Mouse (Mus musculus): ENCODE measurements around the gene Cnmd. TPM values are rescaled to one million over a fixed set of nuclear protein-coding genes. Genes with fewer than 3 reads are reported as not detected.

Cnmd gene
- total RNA-seq (2021), result 1 to 10 TPM in 1 of 2 experiments, under 1 TPM in 1; 0.87 to 1.1 TPM

DNA sequence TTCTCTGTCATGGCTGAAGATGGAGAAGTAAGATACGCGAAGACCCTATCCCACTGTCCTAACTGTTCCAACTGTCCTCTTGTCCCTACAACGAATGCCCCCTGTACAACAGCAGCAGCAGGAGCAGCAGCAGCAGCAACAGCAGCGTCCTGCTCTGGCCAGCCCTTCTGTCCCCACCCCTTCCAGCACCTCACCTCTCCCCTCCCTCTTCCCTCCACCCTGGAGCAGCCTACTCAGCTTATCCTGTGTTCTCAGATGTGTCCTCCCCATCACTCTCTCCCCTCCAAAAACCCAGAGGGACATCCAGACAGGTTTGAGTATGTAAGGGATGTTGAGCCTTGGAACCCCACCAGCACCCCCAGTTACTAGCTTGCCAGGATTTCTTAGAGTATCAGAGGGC, at the start of gene Cnmd:
TSS of gene Cnmd (minus strand) at position 170 of the 400 bp plus-strand sequence.
- DNase-seq (ENCODE audit: low spot score in 2 of 2), result no peak

DNA sequence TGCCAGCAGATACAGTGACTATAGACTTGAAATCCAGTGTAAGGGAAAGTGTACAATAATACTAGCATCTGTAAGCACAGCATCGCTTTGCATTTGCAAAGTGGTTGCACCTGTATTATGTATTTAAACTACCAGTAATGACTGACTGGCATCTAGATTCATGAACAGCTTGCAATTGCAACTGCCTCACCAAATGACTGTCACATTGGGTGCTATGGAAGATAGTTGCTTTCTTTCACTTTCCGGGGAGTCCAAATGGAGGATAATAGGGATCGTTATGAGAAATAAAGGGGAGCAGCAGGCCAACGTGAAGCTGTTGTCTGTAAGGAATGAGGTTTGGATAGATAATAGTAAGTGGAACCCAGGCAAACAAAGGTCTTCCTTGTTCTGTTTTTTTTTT, 49.3 kb upstream of the Cnmd start:
- intact Hi-C loops (cut with DNase I), result no loop called here
- no peak for DNase-seq (ENCODE audit: low spot score in 2 of 2)

More for the DNA sequence above, at the start of gene Cnmd:
- intact Hi-C loops (cut with DNase I), result no loop called here

DNA sequence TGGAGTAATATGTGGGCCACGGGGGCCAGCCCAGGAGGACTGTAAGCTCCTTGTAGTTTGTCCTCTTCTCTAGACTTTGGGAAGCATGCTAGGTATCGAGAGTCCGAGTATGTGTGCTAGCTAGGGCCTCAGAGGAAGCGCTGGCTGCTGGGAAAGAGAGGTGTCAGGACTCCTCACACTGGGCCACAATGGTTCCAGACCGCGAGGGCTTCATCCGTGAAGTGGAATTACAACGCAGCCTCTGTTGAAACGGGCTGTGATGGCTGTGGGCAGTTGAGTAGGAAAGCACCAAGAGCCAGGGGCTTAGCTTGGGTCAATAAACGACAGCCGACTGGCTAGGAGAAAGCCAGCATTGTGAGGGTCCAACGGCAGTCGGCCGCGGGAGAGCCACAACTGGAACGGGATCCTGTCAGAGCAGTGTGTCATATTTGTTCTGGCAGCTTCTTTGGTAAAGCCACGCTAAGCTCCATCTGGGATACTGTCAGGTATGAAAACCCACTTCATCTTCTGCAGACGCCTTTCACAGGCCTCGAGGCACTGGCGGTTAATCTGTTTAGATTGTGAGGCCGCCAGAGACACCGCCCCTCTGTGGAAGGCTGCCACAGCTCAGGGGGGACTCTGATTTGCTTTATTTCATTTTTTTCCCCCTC, 41.7 kb upstream of the Cnmd start:
- intact Hi-C loops (cut with DNase I), result no loop called here
- no peak for DNase-seq (ENCODE audit: low spot score in 2 of 2)

DNA sequence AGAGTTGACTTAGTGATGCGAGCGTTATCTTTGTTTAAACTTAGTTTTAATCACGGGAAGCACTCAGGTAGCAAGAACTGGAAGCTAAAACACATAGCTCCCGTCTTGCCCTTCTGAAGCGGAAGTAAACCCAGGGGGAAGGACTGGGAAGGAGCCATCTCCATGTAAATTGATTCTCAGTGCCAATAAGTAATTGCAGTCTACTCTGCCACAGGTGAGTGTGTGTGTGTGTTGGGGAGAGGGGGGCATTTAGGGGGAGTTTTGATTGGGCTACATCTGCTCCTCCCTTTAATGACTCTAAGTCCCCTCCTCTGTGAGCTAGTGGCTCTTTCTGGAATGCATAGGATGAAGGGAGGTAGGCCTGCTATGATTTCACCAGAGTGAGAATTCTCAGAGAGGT, 39.6 kb upstream of the Cnmd start:
- no peak for DNase-seq (ENCODE audit: low spot score in 2 of 2)
- intact Hi-C loops (cut with DNase I), result no loop called here

DNA sequence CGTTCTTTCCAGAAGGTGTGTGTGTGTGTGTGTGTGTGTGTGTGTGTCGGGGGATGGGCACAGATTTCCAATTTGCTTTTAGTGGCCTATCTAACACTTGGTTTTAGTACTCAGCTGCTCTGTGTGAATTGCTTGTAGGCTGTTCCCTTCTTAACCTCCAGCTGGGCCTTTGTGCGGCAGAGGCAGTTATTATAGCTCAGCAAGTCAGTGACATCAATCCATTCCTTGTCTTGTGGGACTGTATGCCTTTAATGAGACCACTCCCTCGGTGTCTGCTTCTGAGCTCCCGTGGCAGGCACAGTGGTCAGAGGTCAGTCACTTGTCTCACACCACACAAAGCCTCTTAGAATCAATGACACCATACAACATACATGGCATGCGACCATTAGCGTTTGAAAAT, 39.1 kb upstream of the Cnmd start:
- DNase-seq (ENCODE audit: low spot score in 2 of 2), result no peak
- intact Hi-C loops (cut with DNase I), result no loop called here

DNA sequence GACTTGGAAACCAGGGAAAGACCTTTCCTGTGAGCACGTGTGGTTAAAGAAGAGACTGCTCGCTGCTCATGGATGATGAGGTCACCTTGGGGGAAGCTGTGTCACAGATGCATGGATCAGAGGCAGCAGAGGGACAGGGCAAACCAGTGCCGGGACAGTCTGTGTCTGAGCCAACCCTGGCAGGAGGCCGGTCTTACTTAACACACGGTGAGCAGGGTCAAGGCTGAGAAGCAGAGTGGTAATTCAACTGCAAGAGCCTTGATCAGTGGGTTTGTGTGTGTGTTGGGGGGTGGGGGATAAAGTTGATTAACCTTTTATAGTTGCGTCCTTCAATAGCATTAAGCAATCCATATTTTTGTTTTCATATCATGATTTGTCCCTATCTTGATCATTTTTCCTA, 37.4 kb upstream of the Cnmd start:
- intact Hi-C loops (cut with DNase I), result no loop called here
- DNase-seq (ENCODE audit: low spot score in 2 of 2), result no peak

DNA sequence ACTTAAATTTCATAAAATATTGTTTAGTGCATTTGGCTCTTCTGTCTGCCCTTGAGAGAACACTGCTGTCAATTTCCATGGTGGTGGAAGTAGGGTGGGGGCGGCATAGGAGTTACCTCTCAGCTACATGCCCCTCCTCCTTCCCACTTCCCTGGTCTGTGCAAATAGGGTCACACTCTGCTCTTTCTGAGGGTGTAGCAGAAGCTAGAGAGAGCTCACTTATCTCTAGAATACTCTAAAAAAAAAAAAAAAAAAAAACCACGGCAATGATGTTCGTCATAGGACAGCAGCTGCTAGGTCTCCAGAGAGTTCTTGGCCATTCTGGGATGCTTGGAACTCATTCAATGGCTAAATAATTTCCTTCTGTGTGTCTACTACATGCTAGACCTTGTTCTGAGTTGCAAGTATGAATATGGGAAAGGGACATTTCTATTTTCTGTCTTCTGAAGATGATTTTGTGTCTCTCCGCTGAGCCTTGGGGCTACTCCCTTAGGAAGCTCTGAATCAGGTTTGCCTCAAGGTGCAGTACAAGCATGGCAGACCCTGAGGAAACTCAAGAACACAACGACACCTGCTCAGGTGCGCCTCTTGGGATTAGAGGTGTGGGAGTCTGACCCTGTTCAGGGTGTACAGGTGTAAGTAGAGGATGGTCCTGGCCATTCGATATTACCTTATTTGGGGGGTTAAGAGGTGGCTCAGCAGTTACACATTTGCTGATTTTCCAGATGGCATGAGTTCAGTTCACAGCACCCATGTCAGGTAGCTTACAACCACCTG, 28.3 kb upstream of the Cnmd start:
- no peak for DNase-seq (ENCODE audit: low spot score in 2 of 2)
- intact Hi-C loops (cut with DNase I), result no loop called here

DNA sequence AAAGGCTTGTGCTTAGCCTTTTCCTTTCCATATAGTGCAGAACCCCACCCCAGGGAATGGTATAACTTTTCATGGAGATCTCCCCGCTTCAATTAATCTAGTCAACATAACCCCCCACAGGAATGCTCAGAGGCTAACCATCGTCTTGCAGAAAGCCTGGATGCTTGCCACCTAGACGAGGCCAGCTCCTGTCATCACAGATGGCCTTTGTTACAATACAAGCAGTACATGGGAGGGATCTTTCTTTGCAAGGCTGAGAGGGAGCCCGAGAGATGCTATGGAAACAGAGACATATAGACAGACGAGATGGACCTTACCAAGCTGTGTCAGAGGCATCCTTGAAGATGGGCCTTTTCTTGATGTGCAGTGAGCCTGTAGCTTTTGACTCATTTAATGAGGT, 18.7 kb upstream of the Cnmd start:
- DNase-seq (ENCODE audit: low spot score in 2 of 2), result no peak
- intact Hi-C loops (cut with DNase I), result no loop called here

DNA sequence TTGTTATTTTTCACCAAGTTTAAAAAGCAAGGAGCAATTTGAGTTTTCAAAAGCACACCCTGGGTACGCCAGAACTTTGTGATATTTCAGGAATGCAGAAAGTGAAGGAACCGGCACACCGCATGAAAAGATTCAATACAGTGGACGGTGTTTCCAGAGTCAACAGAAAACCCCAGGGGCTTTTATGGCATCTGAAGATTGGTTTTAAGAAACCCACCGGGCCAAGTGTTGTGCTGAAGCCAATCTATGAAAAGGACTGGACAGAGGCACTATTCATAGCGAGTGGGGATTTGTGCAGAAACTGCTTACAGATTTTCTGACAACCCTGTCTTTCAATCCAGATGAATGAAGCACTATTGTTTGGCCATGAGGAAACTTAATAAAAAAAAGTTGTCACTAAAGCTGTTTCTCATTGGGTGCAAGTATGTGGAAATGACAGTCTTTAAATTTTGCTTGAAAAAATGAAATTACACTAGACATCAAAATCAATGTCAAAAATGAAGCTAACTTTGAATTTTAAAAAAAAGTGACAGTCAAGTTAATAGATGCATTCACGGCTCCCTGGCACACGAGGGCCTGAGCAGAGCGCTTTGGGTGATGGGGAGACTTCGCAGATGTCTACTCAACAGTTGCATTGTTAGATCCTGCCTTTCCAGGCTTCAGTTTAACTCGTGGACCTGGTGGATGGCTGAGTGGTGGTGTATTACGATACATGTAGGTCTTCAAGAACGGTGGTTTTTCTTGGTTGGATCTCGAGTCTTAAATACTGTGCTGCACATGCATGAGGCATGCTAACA, 16.1 kb upstream of the Cnmd start:
- intact Hi-C loops (cut with DNase I), result no loop called here
- DNase-seq (ENCODE audit: low spot score in 2 of 2), result peak; percentile 14 to 26

DNA sequence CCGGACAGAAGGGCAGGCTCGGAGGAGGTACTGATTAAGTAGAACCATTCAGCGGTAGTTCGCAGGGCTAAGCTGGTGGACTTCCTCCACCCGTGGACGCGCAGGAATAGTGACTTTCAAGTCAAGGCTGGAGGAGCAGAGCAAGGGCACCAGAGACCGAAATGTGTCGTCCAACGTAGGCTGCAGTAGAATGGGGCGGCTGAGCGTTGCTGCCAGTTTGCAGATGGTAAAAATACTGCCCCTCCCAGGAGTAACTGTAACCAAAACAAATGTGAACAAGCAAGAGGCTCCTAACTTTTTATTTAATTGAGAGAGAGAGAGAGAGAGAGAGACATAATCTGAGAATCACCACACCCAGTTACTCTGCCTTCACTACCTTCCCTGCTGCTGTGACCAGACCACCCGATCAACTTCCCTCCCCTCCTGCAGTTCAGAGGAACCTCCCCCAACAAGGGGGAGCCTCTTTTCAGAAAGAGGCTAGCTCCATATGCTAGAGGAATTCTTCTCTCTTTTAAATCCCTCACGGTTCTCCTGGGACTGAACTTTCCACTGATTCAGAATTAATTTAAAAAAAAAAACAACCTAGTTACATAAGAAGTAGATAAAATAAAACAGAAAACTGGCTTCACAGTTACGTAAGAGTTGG, 15.3 kb upstream of the Cnmd start:
- intact Hi-C loops (cut with DNase I), result no loop called here
- DNase-seq (ENCODE audit: low spot score in 2 of 2), result no peak

DNA sequence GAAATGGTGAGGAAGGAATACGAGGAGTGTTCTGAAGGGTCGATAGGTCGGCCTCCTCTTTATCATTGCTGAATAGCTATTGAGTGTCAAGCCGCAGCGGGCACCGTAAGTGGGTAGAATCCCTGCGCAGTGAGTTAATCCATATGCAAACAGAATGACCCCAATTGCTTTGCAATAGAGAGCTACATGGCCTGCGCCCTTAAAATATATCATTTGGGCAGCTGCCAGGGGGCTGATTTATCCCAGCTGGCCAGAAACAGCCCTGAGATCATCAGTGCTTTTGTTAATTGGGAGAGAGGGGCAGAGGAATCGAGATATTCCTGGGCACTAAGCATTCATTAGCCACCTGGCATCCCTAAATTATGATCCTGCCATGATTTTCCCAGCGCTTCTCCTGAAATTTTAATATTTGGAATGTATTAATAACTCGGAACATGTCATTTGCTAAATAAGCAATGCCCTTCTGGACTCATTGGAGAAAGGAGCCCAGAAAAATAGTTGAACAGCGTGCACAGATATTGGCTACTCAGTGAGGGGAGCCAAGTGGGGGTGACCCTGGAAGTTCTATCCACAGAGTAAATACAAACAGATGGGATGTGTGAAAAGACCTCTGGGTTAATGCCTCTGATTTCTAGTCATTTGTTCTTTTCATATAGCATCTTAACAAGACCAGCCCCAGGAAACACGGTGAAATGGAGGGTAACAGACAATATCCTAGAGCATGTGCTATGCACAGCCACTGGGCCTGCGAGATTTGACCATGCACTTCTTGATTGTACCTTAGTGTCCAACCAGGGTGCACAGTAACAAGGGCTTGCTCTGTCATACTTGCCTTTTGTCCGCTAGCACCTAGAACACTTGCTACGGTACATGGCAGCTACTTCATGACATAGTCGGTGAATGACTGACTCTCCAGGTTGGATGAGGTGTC, 11.4 kb upstream of the Cnmd start:
- peak in 1 of 2 experiments; percentile 22 for DNase-seq (ENCODE audit: low spot score in 2 of 2)
- intact Hi-C loops (cut with DNase I), result no loop called here

DNA sequence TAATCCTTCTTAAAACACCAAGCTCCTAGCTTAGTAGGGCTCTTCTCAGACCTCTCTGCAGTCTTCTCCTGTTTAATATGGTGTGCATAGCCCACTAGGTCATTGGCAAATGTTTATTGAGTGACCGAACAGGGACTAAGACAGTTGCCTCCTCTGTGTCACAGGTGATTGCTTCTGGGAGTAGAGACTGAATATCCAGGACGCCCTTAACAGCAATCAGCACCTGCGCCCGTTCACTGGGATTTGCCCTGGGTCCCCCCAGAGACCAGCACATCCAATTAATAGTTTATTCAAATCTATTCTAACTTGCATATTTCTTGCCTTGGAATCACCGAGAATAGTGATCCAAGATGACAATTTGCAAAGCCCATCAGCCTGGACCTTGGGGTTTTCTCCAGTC, 10.6 kb upstream of the Cnmd start:
- intact Hi-C loops (cut with DNase I), result no loop called here
- DNase-seq (ENCODE audit: low spot score in 2 of 2), result no peak

DNA sequence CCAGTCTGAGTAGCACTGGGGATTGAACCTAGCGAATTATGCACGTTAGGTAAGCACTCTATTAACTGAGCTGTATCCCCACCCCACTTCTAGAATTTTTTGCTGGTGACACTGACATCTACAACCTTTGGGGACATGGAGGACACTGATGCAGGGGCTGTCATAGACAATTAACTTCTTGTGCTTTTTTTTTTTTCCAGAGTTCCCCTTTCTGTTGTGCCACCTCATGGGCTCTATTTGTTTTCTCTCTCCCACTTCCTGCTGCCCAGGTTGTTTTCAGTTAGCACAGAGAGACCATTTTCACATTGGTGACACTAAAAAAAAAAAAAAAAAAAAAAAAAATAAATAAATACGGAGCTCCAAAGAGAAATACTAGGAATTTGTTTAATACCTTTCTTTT, 9.0 kb upstream of the Cnmd start:
- intact Hi-C loops (cut with DNase I), result no loop called here

DNA sequence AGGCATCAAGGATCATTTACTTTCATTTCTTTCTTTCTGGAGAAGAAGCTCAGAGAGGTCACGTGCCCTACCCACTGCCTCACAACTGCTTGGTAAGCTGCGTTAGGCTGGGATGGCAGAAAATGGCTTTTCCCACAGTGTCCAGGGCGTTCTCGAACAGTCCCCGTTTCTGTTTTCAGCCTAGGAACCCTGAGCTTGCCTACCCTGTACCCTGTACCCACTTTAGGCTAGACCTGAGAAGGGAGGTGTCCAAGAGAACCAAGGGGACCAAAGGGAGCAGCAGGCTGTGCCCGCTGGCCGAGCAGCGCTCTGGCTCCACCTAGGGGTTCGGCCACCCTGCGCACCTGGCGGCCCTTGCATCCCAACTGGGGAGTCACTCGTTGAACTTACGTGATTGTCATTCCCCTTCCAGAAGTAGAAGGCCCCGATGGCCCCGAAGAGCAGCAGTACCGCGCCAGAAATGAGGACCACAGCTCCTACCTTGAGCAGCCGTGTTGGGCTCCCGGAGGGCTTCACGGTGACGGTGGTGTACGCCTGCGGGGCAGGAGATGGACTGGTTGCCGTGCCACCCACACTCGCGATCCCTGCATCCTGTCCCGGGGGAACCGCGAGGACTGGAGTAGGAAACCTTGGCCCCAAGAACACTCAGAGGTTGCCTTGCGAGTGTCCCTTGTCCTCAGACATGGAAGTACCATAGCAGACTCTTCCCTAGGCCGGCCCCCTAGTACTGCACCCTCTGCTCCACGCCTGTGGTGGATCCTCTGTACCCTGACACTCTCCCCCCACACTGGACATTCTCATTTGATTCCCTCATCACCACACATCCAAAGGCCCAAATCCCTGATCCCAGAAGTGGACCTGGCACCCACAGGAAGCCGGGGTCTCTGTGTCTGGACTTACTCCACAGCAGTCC, 709 bp downstream of the Cnmd start:
- peak; percentile 31 to 33 for DNase-seq (ENCODE audit: low spot score in 2 of 2)
- intact Hi-C loops (cut with DNase I), result loop anchor here (2.0 kb wide), 1 partner anchor 44 kb away; no protein-coding TSS in a partner anchor

More for the DNA sequence above, 9.0 kb upstream of the Cnmd start:
- DNase-seq (ENCODE audit: low spot score in 2 of 2), result no peak

DNA sequence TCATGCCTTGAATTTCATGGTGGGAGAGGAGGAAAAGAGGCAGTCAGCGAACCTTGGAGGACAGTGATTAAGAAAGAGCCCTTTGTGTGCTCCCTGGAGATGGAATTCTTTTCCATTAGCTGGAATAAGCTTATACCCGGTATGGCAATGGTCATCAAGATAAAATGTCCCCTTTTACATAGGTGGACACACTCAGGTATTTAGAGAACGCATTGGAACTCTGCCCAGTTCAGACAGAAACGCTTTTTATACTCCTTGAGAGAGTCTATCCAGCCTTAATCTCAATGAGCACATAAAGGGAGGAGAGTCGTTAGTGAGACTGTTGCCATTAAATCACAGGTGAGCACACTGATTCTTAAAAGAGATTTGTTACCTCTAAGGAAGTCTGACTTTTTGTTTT, 1.5 kb downstream of the Cnmd start:
- intact Hi-C loops (cut with DNase I), result loop anchor here (2.0 kb wide), 1 partner anchor 44 kb away; no protein-coding TSS in a partner anchor
- DNase-seq (ENCODE audit: low spot score in 2 of 2), result no peak

DNA sequence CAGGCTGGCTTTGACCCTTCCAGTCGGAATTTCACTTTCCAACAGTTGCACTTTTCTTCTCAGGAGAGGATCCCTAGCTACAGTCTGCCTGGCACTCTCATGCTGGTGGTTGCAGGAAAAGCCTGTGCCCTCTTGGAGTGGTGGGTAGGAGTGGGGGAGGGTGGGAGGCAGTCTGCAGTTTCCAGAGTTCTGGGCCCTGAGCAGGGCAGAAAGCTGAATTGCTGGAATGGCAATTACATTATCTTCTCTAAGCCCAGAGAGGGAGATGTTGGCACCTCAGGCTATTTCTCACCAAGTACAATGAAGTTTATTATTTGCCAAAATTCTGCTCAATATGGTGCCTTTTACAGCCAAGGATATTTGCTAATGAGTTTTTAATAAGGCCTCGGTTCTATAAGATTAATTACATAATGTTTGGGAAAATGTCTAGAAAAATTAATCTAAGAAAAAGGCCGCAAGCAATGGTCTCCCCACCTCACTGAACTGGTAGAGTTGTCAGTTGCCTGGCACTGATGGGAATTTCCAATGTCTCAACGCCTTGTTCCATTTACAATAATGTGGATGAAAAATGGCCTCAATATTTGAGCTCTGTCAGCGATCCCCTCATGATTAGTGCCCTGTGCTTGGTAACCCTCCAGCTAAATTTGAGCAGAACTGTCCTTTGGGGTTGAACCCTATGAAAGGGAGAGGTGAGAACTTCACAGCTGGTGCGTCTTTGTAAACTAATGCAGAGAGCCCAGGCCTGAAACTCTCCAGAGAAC, 3.0 kb downstream of the Cnmd start:
- no peak for DNase-seq (ENCODE audit: low spot score in 2 of 2)
- intact Hi-C loops (cut with DNase I), result no loop called here

DNA sequence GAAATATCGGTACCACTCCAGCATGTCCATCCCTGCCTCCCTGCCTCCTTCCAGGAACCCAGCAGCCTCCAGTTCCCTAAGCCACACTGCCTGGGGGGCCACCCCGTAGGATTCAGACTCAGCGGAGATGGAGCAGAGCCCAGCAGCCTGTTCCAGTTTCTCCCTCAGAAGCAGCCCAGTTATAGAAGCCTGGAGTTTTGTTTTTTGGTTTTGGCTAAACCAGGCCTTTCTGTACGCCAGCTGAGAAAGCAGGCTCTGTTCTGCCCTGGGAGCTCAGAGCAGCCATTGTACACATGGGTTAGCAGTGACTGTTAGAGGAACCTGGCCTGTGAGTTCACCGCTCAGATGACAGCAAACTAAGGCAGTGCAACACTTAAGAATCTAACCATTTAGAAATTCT, 3.7 kb downstream of the Cnmd start:
- peak; percentile 52 to 76 for DNase-seq (ENCODE audit: low spot score in 2 of 2)
- intact Hi-C loops (cut with DNase I), result no loop called here
